Mouse (Mus musculus): ENCODE results near the gene Gm9780. TPM values are rescaled to one million over a fixed set of nuclear protein-coding genes. Genes with fewer than 3 reads are reported as not detected.
"Not testable (repeated sequence)": the region's sequence is repeated elsewhere in the genome, so short reads cannot be mapped to it uniquely, and the experiment has no call there.

The Gm9780 gene
- 58.2 and 63.5 TPM in 2 replicates for polyA plus RNA-seq (2015; fragmentation: Nextera tagmentation; extraction: Ambion mirVana)

DNA sequence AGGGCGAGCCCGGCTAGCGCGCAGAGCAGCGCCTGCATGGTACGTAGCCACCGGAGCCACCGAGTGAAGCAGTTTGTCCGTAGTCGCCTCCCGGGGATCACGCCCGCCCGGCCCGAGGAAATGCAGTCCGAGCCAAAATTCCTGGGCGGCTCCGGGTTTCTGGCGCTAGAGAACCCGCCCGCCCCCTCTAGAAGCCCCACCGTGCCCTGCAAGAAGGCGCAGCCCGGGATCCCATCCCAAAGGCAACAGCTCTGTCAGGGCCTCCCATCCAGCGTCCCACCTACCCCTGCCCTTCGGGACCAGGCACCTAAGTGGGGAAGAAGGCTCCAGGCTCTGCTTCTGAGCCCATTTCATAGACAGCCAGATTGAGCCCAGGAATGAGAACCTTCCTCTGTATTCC is at the start of gene Gm9780:
Gene Gm9780, minus strand, starts transcription at position 101 of the 400 bp plus-strand sequence.
- H3K9me3 ChIP-seq (replicated peaks; ENCODE audit: low read length); H3K4me2 ChIP-seq (ENCODE audit: low read length); DNase-seq (ENCODE audit: low spot score); H3K27me3 ChIP-seq (ENCODE audit: insufficient read depth, low read length); H3K4me1 ChIP-seq (replicated peaks; ENCODE audit: insufficient read depth, low read length); H3K27ac ChIP-seq; H3K36me3 ChIP-seq (ENCODE audit: insufficient read depth, low read length); H3K4me3 ChIP-seq (replicated peaks; ENCODE audit: low read depth, low read length); ATAC-seq (replicated peaks; ENCODE audit: low FRiP score, low read depth); H3K9ac ChIP-seq (ENCODE audit: low read depth, low read length): not testable (repeated sequence)
- no CpG with 5 or more reads among the region's 26 CpGs for WGBS

DNA sequence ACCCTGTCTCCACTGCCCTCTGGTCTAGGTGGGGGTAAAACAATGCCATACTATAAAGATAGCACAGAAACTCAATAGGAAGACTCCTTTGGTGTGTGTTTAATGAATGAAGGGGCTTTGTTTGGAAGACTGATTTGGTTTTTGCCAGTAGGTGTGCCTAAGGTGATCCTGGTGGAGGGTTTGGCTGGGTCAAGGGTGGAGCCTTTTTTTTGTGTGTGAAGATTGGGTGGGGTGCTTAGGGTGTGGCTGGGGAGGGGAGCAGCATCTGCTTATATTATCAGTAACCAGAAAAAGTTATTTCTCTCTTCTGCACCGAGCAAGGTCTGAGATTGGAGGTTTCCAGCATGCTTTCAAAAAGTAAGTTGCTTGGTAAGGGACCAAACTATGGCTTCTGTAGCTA is 39.5 kb upstream of the Gm9780 start, which contains the start of gene Cphx3:
Gene Cphx3, plus strand, starts transcription at position 301 of the 400 bp plus-strand sequence.
- not testable (repeated sequence) for H3K27ac ChIP-seq; H3K9ac ChIP-seq (ENCODE audit: low read depth, low read length); H3K4me2 ChIP-seq (ENCODE audit: low read length); H3K9me3 ChIP-seq (replicated peaks; ENCODE audit: low read length); H3K36me3 ChIP-seq (ENCODE audit: insufficient read depth, low read length); H3K27me3 ChIP-seq (ENCODE audit: insufficient read depth, low read length); ATAC-seq (replicated peaks; ENCODE audit: low FRiP score, low read depth); H3K4me1 ChIP-seq (replicated peaks; ENCODE audit: insufficient read depth, low read length); DNase-seq (ENCODE audit: low spot score); H3K4me3 ChIP-seq (replicated peaks; ENCODE audit: low read depth, low read length)
- WGBS, result no CpG with 5 or more reads among the region's 1 CpGs

DNA sequence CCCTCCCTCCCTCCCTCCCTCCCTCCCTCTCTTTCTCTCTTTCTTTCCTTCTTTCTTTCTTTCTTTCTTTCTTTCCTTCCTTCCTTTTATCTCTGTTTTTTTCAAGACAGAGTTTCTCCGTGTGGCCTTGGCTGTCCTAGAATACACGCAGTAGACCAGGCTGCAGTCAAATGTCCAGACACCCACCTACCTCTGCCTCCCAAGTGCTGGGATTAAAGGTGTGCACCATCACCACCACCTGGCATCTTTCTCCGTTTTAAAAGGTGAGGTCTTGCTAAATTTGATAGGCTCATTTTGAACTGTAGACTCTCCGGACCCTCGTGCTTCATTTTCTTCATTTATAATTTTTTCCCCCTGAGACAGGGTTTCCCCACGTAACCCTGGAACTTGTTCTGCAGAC is 38.7 kb upstream of the Gm9780 start, which contains the start of gene Cphx2:
Gene Cphx2, plus strand, starts transcription at position 301 of the 400 bp plus-strand sequence.
- H3K27ac ChIP-seq; H3K36me3 ChIP-seq (ENCODE audit: insufficient read depth, low read length); H3K9me3 ChIP-seq (replicated peaks; ENCODE audit: low read length); ATAC-seq (replicated peaks; ENCODE audit: low FRiP score, low read depth); DNase-seq (ENCODE audit: low spot score); H3K4me3 ChIP-seq (replicated peaks; ENCODE audit: low read depth, low read length); H3K4me1 ChIP-seq (replicated peaks; ENCODE audit: insufficient read depth, low read length); H3K4me2 ChIP-seq (ENCODE audit: low read length); H3K27me3 ChIP-seq (ENCODE audit: insufficient read depth, low read length); H3K9ac ChIP-seq (ENCODE audit: low read depth, low read length): not testable (repeated sequence)
- no CpG with 5 or more reads among the region's 6 CpGs for WGBS

DNA sequence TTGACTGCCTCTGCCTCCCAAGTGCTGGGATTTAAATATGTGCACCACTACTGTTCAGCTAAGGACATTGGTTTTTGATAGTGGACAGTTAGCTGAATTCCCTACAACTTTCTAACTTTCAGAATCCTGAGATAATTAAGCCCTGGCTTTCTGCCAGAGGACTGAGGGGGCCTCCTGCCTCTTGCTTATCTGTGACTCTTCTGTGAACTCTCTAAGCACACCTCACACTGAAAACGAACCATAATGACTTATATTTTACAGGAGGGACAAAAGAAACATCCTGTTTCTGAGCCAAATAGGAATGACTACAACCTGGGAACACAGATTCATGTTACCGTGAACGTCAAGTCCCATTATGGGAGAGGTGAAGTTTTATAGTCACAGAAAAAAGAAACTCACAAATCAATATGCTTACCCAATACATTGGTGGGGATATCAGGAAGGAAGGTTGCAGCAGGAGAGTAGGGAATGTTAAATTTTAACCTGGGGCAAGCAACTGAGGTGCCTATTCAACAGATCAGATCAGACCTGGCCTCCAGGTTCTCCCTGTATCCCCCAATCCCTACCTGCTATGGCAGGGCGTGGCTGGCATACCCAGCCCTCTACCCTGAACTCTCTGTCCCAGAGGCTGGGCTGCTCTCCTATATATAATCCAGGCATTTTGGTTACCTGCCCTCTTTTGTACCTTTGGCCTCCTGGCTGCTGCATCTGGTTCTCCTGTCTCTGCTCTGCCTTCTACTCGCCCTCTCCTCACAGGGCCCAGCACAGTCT is 34.3 kb upstream of the Gm9780 start:
- H3K27me3 ChIP-seq (ENCODE audit: insufficient read depth, low read length); H3K9ac ChIP-seq (ENCODE audit: low read depth, low read length); ATAC-seq (replicated peaks; ENCODE audit: low FRiP score, low read depth); DNase-seq (ENCODE audit: low spot score); H3K9me3 ChIP-seq (replicated peaks; ENCODE audit: low read length); H3K27ac ChIP-seq; H3K36me3 ChIP-seq (ENCODE audit: insufficient read depth, low read length); H3K4me2 ChIP-seq (ENCODE audit: low read length); H3K4me1 ChIP-seq (replicated peaks; ENCODE audit: insufficient read depth, low read length); H3K4me3 ChIP-seq (replicated peaks; ENCODE audit: low read depth, low read length): not testable (repeated sequence)
- WGBS, result no CpG with 5 or more reads among the region's 5 CpGs

DNA sequence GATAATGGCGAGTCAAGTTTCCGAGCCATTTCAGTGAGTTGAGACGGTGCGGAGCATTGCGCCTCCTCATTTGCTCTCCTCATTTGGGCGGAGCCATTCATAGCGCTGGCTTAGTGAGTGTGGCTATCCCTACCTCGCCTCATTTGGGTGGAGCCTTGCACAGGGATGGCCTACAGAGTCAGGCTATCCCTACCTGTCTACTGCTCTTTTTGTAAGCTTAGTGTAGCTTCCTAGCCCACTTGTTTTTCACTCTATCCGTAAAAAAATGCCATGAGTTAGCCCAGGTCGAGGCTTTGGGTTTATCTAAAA is 24.8 kb upstream of the Gm9780 start, which contains the start of gene Tmem254c:
Gene Tmem254c, minus strand, starts transcription at position 31 of the 309 bp plus-strand sequence.
- not testable (repeated sequence) for H3K4me1 ChIP-seq (replicated peaks; ENCODE audit: insufficient read depth, low read length); H3K36me3 ChIP-seq (ENCODE audit: insufficient read depth, low read length); DNase-seq (ENCODE audit: low spot score); H3K4me3 ChIP-seq (replicated peaks; ENCODE audit: low read depth, low read length); H3K27me3 ChIP-seq (ENCODE audit: insufficient read depth, low read length); H3K9me3 ChIP-seq (replicated peaks; ENCODE audit: low read length); H3K4me2 ChIP-seq (ENCODE audit: low read length); H3K27ac ChIP-seq; H3K9ac ChIP-seq (ENCODE audit: low read depth, low read length)
- WGBS, result no CpG with 5 or more reads among the region's 10 CpGs
- peak; percentile 77; the same call in 1 of the 2 replicates for ATAC-seq (replicated peaks; ENCODE audit: low FRiP score, low read depth)

DNA sequence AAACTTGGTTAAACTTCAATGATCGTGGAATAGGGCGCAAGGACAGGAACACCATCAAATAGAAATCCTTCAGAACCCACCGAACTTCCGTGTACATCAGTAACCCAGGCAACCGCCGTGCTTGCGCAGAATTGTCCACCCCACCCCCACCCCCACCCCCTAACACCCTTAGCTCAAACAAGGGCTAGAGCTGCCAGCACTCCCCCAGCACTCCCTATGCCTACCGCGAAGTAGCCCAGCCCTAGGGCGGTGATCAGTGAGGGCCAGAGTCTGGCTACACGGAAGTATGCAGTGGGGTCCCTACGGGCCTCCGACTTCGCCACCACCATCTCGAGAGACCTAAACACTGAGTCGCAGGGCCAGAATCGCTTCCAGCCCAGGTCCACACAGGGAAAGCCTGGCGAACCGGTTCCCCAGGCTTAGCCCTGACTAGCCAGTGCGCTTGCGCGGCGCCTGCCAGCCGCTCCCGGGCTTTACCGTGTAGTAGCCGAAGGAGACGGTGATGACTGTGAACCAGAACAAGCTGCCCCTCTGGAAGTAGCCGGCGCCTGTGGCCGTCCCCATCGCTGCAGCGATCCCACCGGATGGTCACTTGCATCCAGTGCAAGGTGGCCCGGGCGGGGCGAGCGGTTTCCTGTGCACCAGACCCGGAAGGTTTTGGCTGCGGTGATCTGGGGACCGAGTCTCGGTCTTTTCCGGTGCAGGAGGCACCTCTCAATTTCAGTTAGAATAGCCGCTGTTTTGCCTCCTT is 24.2 kb upstream of the Gm9780 start:
- not testable (repeated sequence) for H3K9ac ChIP-seq (ENCODE audit: low read depth, low read length); H3K9me3 ChIP-seq (replicated peaks; ENCODE audit: low read length); H3K4me1 ChIP-seq (replicated peaks; ENCODE audit: insufficient read depth, low read length); H3K36me3 ChIP-seq (ENCODE audit: insufficient read depth, low read length); H3K4me3 ChIP-seq (replicated peaks; ENCODE audit: low read depth, low read length); H3K27me3 ChIP-seq (ENCODE audit: insufficient read depth, low read length); H3K27ac ChIP-seq; H3K4me2 ChIP-seq (ENCODE audit: low read length); DNase-seq (ENCODE audit: low spot score)
- WGBS, result no CpG with 5 or more reads among the region's 44 CpGs
- peak; percentile 84 for ATAC-seq (replicated peaks; ENCODE audit: low FRiP score, low read depth)

DNA sequence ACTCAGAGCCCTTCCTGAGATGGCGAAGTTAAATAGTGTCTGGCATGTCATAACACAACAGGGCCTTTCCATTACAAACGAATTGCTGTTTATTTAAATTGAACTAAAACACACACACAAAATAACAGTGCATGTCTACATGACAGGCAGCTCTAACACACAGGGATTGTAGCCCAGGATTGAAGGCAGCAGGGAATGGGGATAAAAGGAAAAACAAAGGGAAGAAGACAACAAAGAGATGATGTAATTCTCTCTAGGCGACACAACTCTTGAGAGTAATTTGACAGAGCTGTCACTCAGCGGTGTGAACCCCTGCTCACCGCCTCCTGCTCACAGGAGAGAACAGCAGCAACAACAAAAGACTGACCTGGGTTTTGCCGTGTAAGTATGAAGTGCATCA is 16.9 kb upstream of the Gm9780 start:
- H3K9ac ChIP-seq (ENCODE audit: low read depth, low read length); H3K36me3 ChIP-seq (ENCODE audit: insufficient read depth, low read length); H3K4me2 ChIP-seq (ENCODE audit: low read length); H3K4me1 ChIP-seq (replicated peaks; ENCODE audit: insufficient read depth, low read length); H3K9me3 ChIP-seq (replicated peaks; ENCODE audit: low read length); H3K4me3 ChIP-seq (replicated peaks; ENCODE audit: low read depth, low read length); H3K27ac ChIP-seq; DNase-seq (ENCODE audit: low spot score); H3K27me3 ChIP-seq (ENCODE audit: insufficient read depth, low read length); ATAC-seq (replicated peaks; ENCODE audit: low FRiP score, low read depth): not testable (repeated sequence)
- no CpG with 5 or more reads among the region's 6 CpGs for WGBS

DNA sequence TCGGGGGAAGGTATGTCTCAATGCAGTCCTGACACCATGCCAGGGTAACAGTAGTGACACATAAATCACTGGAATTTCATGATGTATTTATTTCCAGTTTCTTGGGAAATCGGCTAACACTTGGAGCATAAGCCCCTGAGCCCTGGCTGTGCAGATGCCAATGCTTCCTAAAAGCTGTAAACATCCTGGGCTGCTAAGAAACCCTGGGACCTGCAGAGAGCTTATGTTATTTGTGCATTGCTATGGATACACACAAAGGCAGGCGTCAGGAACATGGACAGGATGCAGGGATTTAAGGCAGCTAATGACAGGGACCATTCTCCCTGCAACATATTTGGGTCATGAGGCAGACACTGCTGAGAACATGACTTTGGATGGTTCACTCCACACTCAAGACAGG is 15.7 kb upstream of the Gm9780 start:
- not testable (repeated sequence) for H3K9me3 ChIP-seq (replicated peaks; ENCODE audit: low read length); H3K27me3 ChIP-seq (ENCODE audit: insufficient read depth, low read length); DNase-seq (ENCODE audit: low spot score); H3K36me3 ChIP-seq (ENCODE audit: insufficient read depth, low read length); H3K4me1 ChIP-seq (replicated peaks; ENCODE audit: insufficient read depth, low read length); H3K4me2 ChIP-seq (ENCODE audit: low read length); ATAC-seq (replicated peaks; ENCODE audit: low FRiP score, low read depth); H3K4me3 ChIP-seq (replicated peaks; ENCODE audit: low read depth, low read length); H3K9ac ChIP-seq (ENCODE audit: low read depth, low read length); H3K27ac ChIP-seq
- WGBS, result no CpG with 5 or more reads among the region's 3 CpGs

DNA sequence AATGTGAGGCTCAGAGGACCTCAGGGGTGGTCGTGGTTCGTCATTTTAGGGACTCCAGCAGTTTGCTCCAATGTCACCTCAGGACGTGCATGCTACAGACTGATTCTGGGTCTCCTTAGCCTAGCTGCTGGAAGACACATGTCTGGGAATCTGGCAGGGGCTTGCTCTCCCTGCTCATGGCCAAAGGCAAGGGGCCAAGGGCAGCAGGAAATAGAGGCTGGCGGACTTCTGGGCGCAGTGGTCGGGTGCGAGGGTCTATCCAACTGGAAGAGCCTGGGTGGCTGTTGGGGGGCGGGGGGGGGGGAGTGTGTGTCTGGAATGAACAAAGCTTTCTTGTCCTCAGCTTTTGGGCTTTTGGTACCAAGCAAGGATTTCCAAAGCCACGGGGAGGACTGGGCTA is 6.3 kb upstream of the Gm9780 start:
- H3K36me3 ChIP-seq (ENCODE audit: insufficient read depth, low read length); H3K4me1 ChIP-seq (replicated peaks; ENCODE audit: insufficient read depth, low read length); H3K9ac ChIP-seq (ENCODE audit: low read depth, low read length); ATAC-seq (replicated peaks; ENCODE audit: low FRiP score, low read depth); H3K4me2 ChIP-seq (ENCODE audit: low read length); H3K4me3 ChIP-seq (replicated peaks; ENCODE audit: low read depth, low read length); DNase-seq (ENCODE audit: low spot score); H3K27me3 ChIP-seq (ENCODE audit: insufficient read depth, low read length); H3K9me3 ChIP-seq (replicated peaks; ENCODE audit: low read length); H3K27ac ChIP-seq: not testable (repeated sequence)
- WGBS, result no CpG with 5 or more reads among the region's 9 CpGs

Measured in kidney, postnatal 0 days (tissue).